29 mouse cellular contexts compared by ENCODE assay signal in genomic region chr9:99706264-99706663, GRCm38 (mm10). TPM values are rescaled to one million over a fixed set of nuclear protein-coding genes. Genes with fewer than 3 reads are reported as not detected.
"Had no signal": no experiment of that assay in that cellular context is flagged by ENCODE, and none has a peak within 500 bp of the region (broad histone marks: within the 10 kb centered on the region; RNA-seq: fewer than 3 reads in every experiment).

No protein-coding gene starts in this region.

- H3K36me3 ChIP-seq: heart, embryonic 13.5 days; heart, embryonic 15.5 days; hindbrain, embryonic 10.5 days; hindbrain, embryonic 12.5 days; intestine, embryonic 15.5 days; limb, embryonic 10.5 days; limb, embryonic 12.5 days had no signal

- H3K4me1 ChIP-seq: heart, embryonic 15.5 days; hindbrain, embryonic 10.5 days; hindbrain, embryonic 12.5 days; intestine, embryonic 15.5 days; limb, embryonic 10.5 days; limb, embryonic 12.5 days had no signal

- ATAC-seq: hindbrain, embryonic 16.5 days; inflammation-experienced regulatory T-cells, adult 6 months; intestine, embryonic 15.5 days; intestine, postnatal 0 days had no signal

- H3K27me3 ChIP-seq: heart, embryonic 13.5 days; heart, embryonic 15.5 days; hindbrain, embryonic 12.5 days; intestine, embryonic 15.5 days; limb, embryonic 12.5 days had no signal

- H3K27ac ChIP-seq: gastrocnemius, adult 2 months; heart, adult 2 months; heart, embryonic 13.5 days; heart, embryonic 15.5 days; hindbrain, embryonic 10.5 days; hindbrain, embryonic 12.5 days; hindbrain, embryonic 14.5 days; intestine, embryonic 15.5 days; layer of hippocampus, adult 2 months; left cerebral cortex, adult 2 months; limb, embryonic 10.5 days; limb, embryonic 12.5 days had no signal

- DNase-seq: gastrocnemius, adult 2 months; gastrocnemius, postnatal 10 days; gastrocnemius, postnatal 25 days; heart, adult 2 months; heart, postnatal 14 days; heart, postnatal 4 days; kidney, adult 18-20 months; kidney, adult 8-10 months; kidney, postnatal 10 days; kidney, postnatal 25 days; kidney, postnatal 4 days; liver had no signal

- H3K4me2 ChIP-seq: heart, embryonic 11.5 days; heart, embryonic 13.5 days; heart, embryonic 15.5 days; hindbrain, embryonic 12.5 days; hindbrain, embryonic 14.5 days; intestine, embryonic 15.5 days; limb, embryonic 12.5 days had no signal

- H3K9ac ChIP-seq: heart, embryonic 13.5 days; heart, embryonic 15.5 days; hindbrain, embryonic 12.5 days; hindbrain, embryonic 14.5 days; intestine, embryonic 15.5 days; limb, embryonic 12.5 days had no signal

- H3K4me3 ChIP-seq: gastrocnemius, adult 2 months; heart, adult 2 months; heart, embryonic 13.5 days; heart, embryonic 15.5 days; hindbrain, embryonic 10.5 days; hindbrain, embryonic 12.5 days; intestine, embryonic 15.5 days; layer of hippocampus, adult 2 months; left cerebral cortex, adult 2 months; limb, embryonic 10.5 days; limb, embryonic 12.5 days had no signal

- H3K9me3 ChIP-seq: heart, embryonic 13.5 days; heart, embryonic 15.5 days; hindbrain, embryonic 10.5 days; hindbrain, embryonic 12.5 days; intestine, embryonic 15.5 days; limb, embryonic 10.5 days; limb, embryonic 12.5 days had no signal

RNA-seq across cellular contexts. Expression of gene Cldn18, which starts 10.8 kb away (rescaled TPM):
- polyA plus RNA-seq: frontal cortex, adult 2 months; hindbrain, embryonic 10.5 days; hindbrain, embryonic 12.5 days; hindbrain, embryonic 14.5 days; hindbrain, embryonic 16.5 days; inflammation-experienced regulatory T-cells, adult 6 months; kidney, embryonic 14.5 days; limb, embryonic 10.5 days; limb, embryonic 12.5 days; limb, embryonic 14.5 days had no signal
